Mouse (Mus musculus): Measurements from ENCODE around the gene Isx. TPM values are rescaled to one million over a fixed set of nuclear protein-coding genes. Genes with fewer than 3 reads are reported as not detected.

Gene Isx
- total and polyA plus RNA-seq, 3 experiments, result not detected

DNA sequence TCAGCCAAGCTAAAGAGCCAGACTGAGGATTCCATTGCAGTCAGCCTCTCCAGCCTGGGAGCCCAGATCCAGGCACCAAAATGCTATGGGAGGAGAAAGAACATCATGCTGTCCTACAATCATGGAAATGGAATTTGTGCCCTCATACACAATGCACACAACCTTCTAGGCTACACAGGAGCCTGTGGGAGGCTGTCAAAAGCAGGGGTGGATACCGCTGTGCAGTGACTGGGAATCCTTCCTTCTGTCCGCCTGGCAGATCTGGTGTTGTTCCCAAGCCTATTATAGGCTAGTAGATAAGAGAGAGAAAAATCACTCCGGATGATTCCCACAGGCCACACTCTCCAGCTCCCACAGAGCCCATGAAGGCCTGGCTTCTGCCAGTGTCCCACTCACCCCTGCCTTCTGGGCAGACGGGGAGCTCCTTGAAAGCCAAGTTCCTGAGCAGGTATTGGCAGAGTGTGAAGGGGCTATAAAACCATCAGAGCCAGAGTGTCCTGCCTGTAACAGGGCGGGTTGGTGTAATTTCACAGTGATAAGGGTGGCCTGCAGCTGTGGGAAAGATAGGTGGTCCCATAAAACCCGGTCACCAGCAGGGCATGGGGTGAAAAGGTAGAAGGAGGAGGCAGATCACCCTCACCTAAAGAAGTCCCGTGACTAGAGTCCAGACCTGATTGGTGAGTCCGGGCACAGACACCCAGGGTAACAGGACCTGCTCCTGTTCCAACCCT lies 47.9 kb downstream of the Isx start:
- Histone ChIP-seq H3K27me3 (replicated peaks) (peaks cover 82% of the 10 kb centered on the region), H3K36me3 (replicated peaks in 1 of 2; ENCODE audit: control insufficient read depth in 1 of 2, insufficient read depth in 1 of 2, low read length in 1 of 2) (no peaks in the 10 kb centered on the region), H3K27ac (ENCODE audit: insufficient read depth, low read depth) (no peak overlapping the region), H3K9me3 (replicated peaks; ENCODE audit: low read length) (no peaks in the 10 kb centered on the region), H3K9ac (ENCODE audit: insufficient read depth, low read depth) (no peak overlapping the region), H3K4me1 (ENCODE audit: control insufficient read depth in 1 of 2, insufficient read depth in 2 of 2) (no peaks in the 10 kb centered on the region), H3K4me3 (replicated peaks in 1 of 3; ENCODE audit: low read depth in 2 of 3, low read length in 2 of 3, poor library complexity in 1 of 3) (no peak overlapping the region), H3K4me2 (ENCODE audit: insufficient read depth, low read depth, poor library complexity, severe bottlenecking) (no peak overlapping the region), H3K79me2 (replicated peaks; ENCODE audit: control insufficient read depth, extremely low read depth, insufficient read depth, poor library complexity, severe bottlenecking) (no peaks in the 10 kb centered on the region)
- DNase-seq (ENCODE audit: extremely low read depth), result no peak
- dilution Hi-C loops (cut with MboI; ENCODE audit: extremely low pct_ligation_motif_present, extremely low pct_unique_long_range_greater_than_20kb, low sequenced_read_pairs), result no loop called here
- in situ Hi-C loops (cut with MboI; ENCODE audit: low pct_ligation_motif_present, low pct_unique_long_range_greater_than_20kb, low sequenced_read_pairs), result no loop called here
- no peak for TF ChIP-seq BHLHE40 (IDR thresholded peaks at IDR 0.05; ENCODE audit: low read depth, low read length)
- no peak for TF ChIP-seq IRF4 (IDR thresholded peaks at IDR 0.05; ENCODE audit: low read depth, low read length)
- TF ChIP-seq PAX5 (IDR thresholded peaks at IDR 0.05; ENCODE audit: low read length), result no peak
- no peak for TF ChIP-seq JUND (conservative IDR thresholded peaks at IDR 0.05; ENCODE audit: low read depth, low read length)
- TF ChIP-seq HCFC1 (IDR thresholded peaks at IDR 0.05; ENCODE audit: low read depth, low read length), result no peak
- TF ChIP-seq SIN3A (IDR thresholded peaks at IDR 0.05; ENCODE audit: low read length), result no peak
- no peak for TF ChIP-seq EP300 (IDR thresholded peaks at IDR 0.05; ENCODE audit: low read length)
- TF ChIP-seq MAZ (IDR thresholded peaks at IDR 0.05; ENCODE audit: low read depth, low read length), result no peak
- TF ChIP-seq TBP (conservative IDR thresholded peaks at IDR 0.05; ENCODE audit: low read depth, low read length), result no peak
- TF ChIP-seq RCOR1 (conservative IDR thresholded peaks at IDR 0.05; ENCODE audit: low read depth, low read length), result no peak
- TF ChIP-seq NELFE (IDR thresholded peaks at IDR 0.05; ENCODE audit: low read depth, low read length), result no peak
- TF ChIP-seq UBTF (IDR thresholded peaks at IDR 0.05; ENCODE audit: low read depth, low read length), result no peak

DNA sequence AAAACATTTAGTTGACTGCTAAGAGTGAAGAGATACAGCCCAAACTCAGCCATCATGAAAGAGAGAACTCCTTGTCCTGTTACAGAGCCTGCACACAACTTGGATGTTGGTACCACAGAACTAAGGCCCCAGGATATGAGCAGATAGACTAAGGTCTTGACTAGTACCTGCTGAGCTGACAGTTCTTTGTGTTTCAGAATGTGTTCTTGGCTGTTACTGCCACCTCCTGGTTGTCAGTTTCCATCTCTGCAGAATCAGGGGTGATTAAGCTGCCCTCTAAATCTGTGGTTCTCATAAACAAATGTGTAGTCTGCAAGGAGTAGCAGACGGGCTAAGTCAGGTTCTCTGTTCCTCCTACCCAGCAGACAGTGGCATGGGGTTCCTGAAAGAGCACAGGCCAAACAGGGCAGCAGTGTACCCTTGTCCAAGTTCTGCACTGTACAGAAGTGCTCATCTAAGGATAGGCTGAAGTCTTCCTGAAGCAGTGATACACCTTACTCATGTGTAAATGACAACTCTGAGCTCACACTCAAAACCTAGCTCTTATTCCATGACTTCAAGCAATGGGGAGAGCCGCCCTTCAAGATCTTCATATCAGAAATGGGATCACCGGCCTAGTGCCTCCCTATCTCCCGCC lies 49.0 kb downstream of the Isx start:
- H3K4me2 ChIP-seq (ENCODE audit: insufficient read depth, low read depth, poor library complexity, severe bottlenecking), result no peak overlapping the region
- H3K79me2 ChIP-seq (replicated peaks; ENCODE audit: control insufficient read depth, extremely low read depth, insufficient read depth, poor library complexity, severe bottlenecking), result no peaks in the 10 kb centered on the region
- H3K4me1 ChIP-seq (ENCODE audit: control insufficient read depth in 1 of 2, insufficient read depth in 2 of 2), result no peaks in the 10 kb centered on the region
- H3K27ac ChIP-seq (ENCODE audit: insufficient read depth, low read depth), result no peak overlapping the region
- no peak overlapping the region for H3K9ac ChIP-seq (ENCODE audit: insufficient read depth, low read depth)
- H3K4me3 ChIP-seq (replicated peaks in 1 of 3; ENCODE audit: low read depth in 2 of 3, low read length in 2 of 3, poor library complexity in 1 of 3), result no peak overlapping the region
- dilution Hi-C loops (cut with MboI; ENCODE audit: extremely low pct_ligation_motif_present, extremely low pct_unique_long_range_greater_than_20kb, low sequenced_read_pairs) (no loop called here), in situ Hi-C loops (cut with MboI; ENCODE audit: low pct_ligation_motif_present, low pct_unique_long_range_greater_than_20kb, low sequenced_read_pairs) (no loop called here)
- no peaks in the 10 kb centered on the region for H3K36me3 ChIP-seq (replicated peaks in 1 of 2; ENCODE audit: control insufficient read depth in 1 of 2, insufficient read depth in 1 of 2, low read length in 1 of 2)
- no peak for TF ChIP-seq KAT2A (IDR thresholded peaks at IDR 0.05; ENCODE audit: insufficient replicate concordance, low read length)
- TF ChIP-seq MAFK (IDR thresholded peaks at IDR 0.05; ENCODE audit: insufficient replicate concordance, low read length), result peak; percentile 56; the same call in 1 of the 2 replicates
- no peak for TF ChIP-seq NELFE (IDR thresholded peaks at IDR 0.05; ENCODE audit: low read depth, low read length)
- peak; percentile 50 for TF ChIP-seq RAD21 (IDR thresholded peaks at IDR 0.05; ENCODE audit: low read depth, low read length)
- no peak for TF ChIP-seq ZNF384 (IDR thresholded peaks at IDR 0.05; ENCODE audit: low read depth, low read length)
- no peak for TF ChIP-seq MYC (IDR thresholded peaks at IDR 0.05; ENCODE audit: low read depth, low read length)
- TF ChIP-seq PAX5 (IDR thresholded peaks at IDR 0.05; ENCODE audit: low read length), result no peak
- no peak for TF ChIP-seq ETS1 (conservative IDR thresholded peaks at IDR 0.05; ENCODE audit: low read depth, low read length)
- TF ChIP-seq MAZ (IDR thresholded peaks at IDR 0.05; ENCODE audit: low read depth, low read length), result no peak
- no peak for TF ChIP-seq HCFC1 (IDR thresholded peaks at IDR 0.05; ENCODE audit: low read depth, low read length)
- no peak for TF ChIP-seq CHD1 (IDR thresholded peaks at IDR 0.05; ENCODE audit: low read depth, low read length)
- no peak for TF ChIP-seq E2F4 (IDR thresholded peaks at IDR 0.05; ENCODE audit: insufficient replicate concordance, low read depth, low read length)
- no peak for TF ChIP-seq MXI1 (IDR thresholded peaks at IDR 0.05; ENCODE audit: low read depth, low read length)
- peak in 1 of 2 experiments; percentile 51; a peak in 2 of 4 replicates for TF ChIP-seq CTCF (conservative IDR thresholded peaks at IDR 0.05 in 1 of 2, IDR thresholded peaks at IDR 0.05 in 1 of 2; ENCODE audit: low read depth in 2 of 2, low read length in 2 of 2)
- TF ChIP-seq TBP (conservative IDR thresholded peaks at IDR 0.05; ENCODE audit: low read depth, low read length), result no peak
- no peak for TF ChIP-seq MAX (IDR thresholded peaks at IDR 0.05; ENCODE audit: low read length)
- no peak for TF ChIP-seq CHD2 (IDR thresholded peaks at IDR 0.05; ENCODE audit: low read length)
- TF ChIP-seq TCF12 (IDR thresholded peaks at IDR 0.05; ENCODE audit: low read depth, low read length), result no peak
- TF ChIP-seq GABPA (IDR thresholded peaks at IDR 0.05; ENCODE audit: insufficient replicate concordance, low read depth, low read length), result no peak
- TF ChIP-seq RCOR1 (conservative IDR thresholded peaks at IDR 0.05; ENCODE audit: low read depth, low read length), result no peak
- no peak for TF ChIP-seq UBTF (IDR thresholded peaks at IDR 0.05; ENCODE audit: low read depth, low read length)
- no peak for TF ChIP-seq USF1 (IDR thresholded peaks at IDR 0.05; ENCODE audit: low read depth, low read length)
- no peak for TF ChIP-seq USF2 (conservative IDR thresholded peaks at IDR 0.05; ENCODE audit: low read depth, low read length)
- TF ChIP-seq SMC3 (IDR thresholded peaks at IDR 0.05; ENCODE audit: low read depth, low read length), result peak; percentile 29; the same call in 1 of the 2 replicates
- TF ChIP-seq POLR2AphosphoS2 (IDR thresholded peaks at IDR 0.05; ENCODE audit: low read depth, low read length), result no peak
- no peak for TF ChIP-seq BHLHE40 (IDR thresholded peaks at IDR 0.05; ENCODE audit: low read depth, low read length)
- no peaks in the 10 kb centered on the region for H3K9me3 ChIP-seq (replicated peaks; ENCODE audit: low read length)
- peaks cover 83% of the 10 kb centered on the region for H3K27me3 ChIP-seq (replicated peaks)
- DNase-seq (ENCODE audit: extremely low read depth), result no peak

Data from CH12.LX (cell line).